Mouse (Mus musculus) heart, embryonic 12.5 days (tissue): ENCODE measurements around the gene Iars. TPM values are rescaled to one million over a fixed set of nuclear protein-coding genes. Genes with fewer than 3 reads are reported as not detected.

Experiments
- ATAC-seq: fragments of 200-750 bp; cut with Nextera tagmentation; 2 replicates; pipeline ENCODE4 v1.8.0; 2017; ENCODE audit warnings: moderate TSS enrichment, moderate library complexity; ENCODE audit not compliant: insufficient number of reproducible peaks, low FRiP score
- H3K27ac ChIP-seq: fragments of 300-500 bp; sonication (generic); 2 replicates; pipeline ENCODE4 v1.5.1; 2016; ENCODE audit warnings: mild to moderate bottlenecking, moderate library complexity; ENCODE audit not compliant: poor library complexity, severe bottlenecking
- H3K27me3 ChIP-seq: fragments of 300-500 bp; sonication (generic); replicated peaks from 2 replicates; pipeline ENCODE4 v1.6.1; 2016; ENCODE audit warnings: mild to moderate bottlenecking, moderate library complexity
- H3K36me3 ChIP-seq: fragments of 300-500 bp; sonication (generic); 2 replicates; pipeline ENCODE4 v1.6.1; 2016; ENCODE audit warnings: mild to moderate bottlenecking, moderate library complexity
- H3K4me1 ChIP-seq: fragments of 300-500 bp; sonication (generic); replicated peaks from 2 replicates; pipeline ENCODE4 v1.6.1; 2016; ENCODE audit warnings: mild to moderate bottlenecking
- H3K4me2 ChIP-seq: fragments of 300-500 bp; sonication (generic); 2 replicates; pipeline ENCODE4 v1.6.1; 2016; ENCODE audit warnings: mild to moderate bottlenecking, moderate library complexity
- H3K4me3 ChIP-seq: fragments of 300-500 bp; sonication (generic); 2 replicates; pipeline ENCODE4 v1.5.1; 2016; ENCODE audit warnings: mild to moderate bottlenecking
- H3K9ac ChIP-seq: fragments of 300-500 bp; sonication (generic); 2 replicates; pipeline ENCODE4 v1.6.1; 2016; ENCODE audit warnings: mild to moderate bottlenecking, moderate library complexity
- H3K9me3 ChIP-seq: fragments of 300-500 bp; sonication (generic); replicated peaks from 2 replicates; pipeline ENCODE4 v1.6.1; 2016; ENCODE audit warnings: mild to moderate bottlenecking, moderate library complexity
- WGBS: fragments of 180-500 bp; shearing (Covaris S2); methylation state at CpG from one replicate; pipeline ENCODE4 v1.1.7; 2016; 5-methylcytosine and 5-hydroxymethylcytosine counted together
- polyA plus RNA-seq: library from polyadenylated mRNA; unstranded; fragments of >200 nt; fragmentation: Nextera tagmentation; extraction: Ambion mirVana; gene quantifications from 2 replicates; pipeline ENCODE4 v1.2.1, GENCODE M21; 2016

Iars gene
- 67.8 and 68.2 TPM in 2 replicates for polyA plus RNA-seq

- Histone ChIP-seq H3K27ac (peak within 1 kb of the TSS; percentile 66), H3K9ac (peak within 1 kb of the TSS; percentile 90), H3K27me3 (no peaks in the 10 kb centered on the region), H3K4me1 (peaks cover 7% of the 10 kb centered on the region), H3K9me3 (no peaks in the 10 kb centered on the region), H3K4me3 (peak within 1 kb of the TSS; percentile 87), H3K4me2 (peak within 1 kb of the TSS; percentile 91), H3K36me3 (peaks cover 21% of the 10 kb centered on the region)
- ATAC-seq, result peak; percentile 100
- 4% methylated on average over 26 of the region's 26 CpGs for WGBS
Measured at GRCm38 (mm10) chr13:49681351-49682232, at the start of gene Iars. Gene Iars, plus strand, starts transcription at chr13:49682100.

GRCm38 (mm10) chr13:49639965-49640364, 41.9 kb upstream of the Iars start:
- no peak overlapping the region for H3K4me3 ChIP-seq
- H3K27ac ChIP-seq, result no peak overlapping the region
- H3K4me1 ChIP-seq, result no peaks in the 10 kb centered on the region; the same call in 1 of the 2 replicates
- no peak for ATAC-seq
- H3K36me3 ChIP-seq, result peaks cover 13% of the 10 kb centered on the region
- H3K27me3 ChIP-seq, result no peaks in the 10 kb centered on the region
- WGBS, result 94% methylated on average over 2 of the region's 2 CpGs
- no peak overlapping the region for H3K9ac ChIP-seq
- H3K4me2 ChIP-seq, result no peak overlapping the region
- no peaks in the 10 kb centered on the region for H3K9me3 ChIP-seq

- H3K27me3 ChIP-seq, result no peaks in the 10 kb centered on the region
- 70% methylated on average over 6 of the region's 6 CpGs for WGBS
- ATAC-seq, result no peak
- no peak overlapping the region for H3K4me3 ChIP-seq
- no peaks in the 10 kb centered on the region for H3K9me3 ChIP-seq
- H3K4me2 ChIP-seq, result no peak overlapping the region
- H3K9ac ChIP-seq, result no peak overlapping the region
- H3K27ac ChIP-seq, result no peak overlapping the region
- peaks cover 9% of the 10 kb centered on the region for H3K36me3 ChIP-seq
- H3K4me1 ChIP-seq, result no peaks in the 10 kb centered on the region; the same call in 1 of the 2 replicates
Measured at GRCm38 (mm10) chr13:49642650-49643049, 39.2 kb upstream of the Iars start.

GRCm38 (mm10) chr13:49643669-49644362, 38.1 kb upstream of the Iars start:
- Histone ChIP-seq H3K4me2 (no peak overlapping the region), H3K27ac (no peak overlapping the region), H3K9me3 (no peaks in the 10 kb centered on the region), H3K36me3 (peaks cover 7% of the 10 kb centered on the region; the same call in 1 of the 2 replicates), H3K4me1 (no peaks in the 10 kb centered on the region; the same call in 1 of the 2 replicates), H3K4me3 (no peak overlapping the region), H3K9ac (no peak overlapping the region), H3K27me3 (no peaks in the 10 kb centered on the region)
- ATAC-seq, result no peak

- H3K4me3 ChIP-seq, result no peak overlapping the region
- no peak for ATAC-seq
- H3K4me2 ChIP-seq, result no peak overlapping the region
- H3K9me3 ChIP-seq, result no peaks in the 10 kb centered on the region
- H3K27ac ChIP-seq, result peak overlapping the region; percentile 44; the same call in 1 of the 2 replicates
- H3K4me1 ChIP-seq, result no peaks in the 10 kb centered on the region; the same call in 1 of the 2 replicates
- H3K9ac ChIP-seq, result no peak overlapping the region
- no peaks in the 10 kb centered on the region for H3K27me3 ChIP-seq
- 68% methylated on average over 2 of the region's 2 CpGs for WGBS
- peaks cover 3% of the 10 kb centered on the region; the same call in 1 of the 2 replicates for H3K36me3 ChIP-seq
Measured at GRCm38 (mm10) chr13:49644731-49645529, 37.0 kb upstream of the Iars start.

GRCm38 (mm10) chr13:49646019-49646418, 35.9 kb upstream of the Iars start:
- Histone ChIP-seq H3K27ac (no peak overlapping the region), H3K27me3 (no peaks in the 10 kb centered on the region)
- WGBS, result 83% methylated on average over 1 of the region's 1 CpGs

GRCm38 (mm10) chr13:49651136-49651535, 30.8 kb upstream of the Iars start:
- ATAC-seq, result no peak
- H3K9ac ChIP-seq, result no peak overlapping the region
- 36% methylated on average over 2 of the region's 2 CpGs for WGBS
- H3K4me2 ChIP-seq, result peak overlapping the region; percentile 33; the same call in 1 of the 2 replicates
- H3K4me1 ChIP-seq, result peaks cover 10% of the 10 kb centered on the region
- H3K27me3 ChIP-seq, result no peaks in the 10 kb centered on the region
- no peak overlapping the region for H3K4me3 ChIP-seq
- H3K27ac ChIP-seq, result no peak overlapping the region
- peaks cover under 1% of the 10 kb centered on the region; the same call in 1 of the 2 replicates for H3K36me3 ChIP-seq
- no peaks in the 10 kb centered on the region for H3K9me3 ChIP-seq

More at GRCm38 (mm10) chr13:49646019-49646418, 35.9 kb upstream of the Iars start:
- Histone ChIP-seq H3K4me2 (no peak overlapping the region), H3K9me3 (no peaks in the 10 kb centered on the region), H3K9ac (no peak overlapping the region), H3K4me1 (no peaks in the 10 kb centered on the region; the same call in 1 of the 2 replicates), H3K36me3 (0 out of 2 replicates have a peak, but pooled peaks cover 2% of the 10 kb centered on the region), H3K4me3 (no peak overlapping the region)
- ATAC-seq, result no peak

GRCm38 (mm10) chr13:49651781-49652351, 30.0 kb upstream of the Iars start:
- Histone ChIP-seq H3K27me3 (no peaks in the 10 kb centered on the region), H3K36me3 (peaks cover 4% of the 10 kb centered on the region), H3K27ac (no peak overlapping the region), H3K4me2 (peak overlapping the region; percentile 94), H3K4me1 (peaks cover 10% of the 10 kb centered on the region), H3K4me3 (peak overlapping the region; percentile 96), H3K9ac (peak overlapping the region; percentile 85), H3K9me3 (no peaks in the 10 kb centered on the region)
- WGBS, result 3% methylated on average over 4 of the region's 4 CpGs
- ATAC-seq, result no peak

- Histone ChIP-seq H3K4me3 (peak within 1 kb of the TSS; percentile 96), H3K9me3 (no peaks in the 10 kb centered on the region), H3K36me3 (peaks cover 6% of the 10 kb centered on the region), H3K4me2 (peak within 1 kb of the TSS; percentile 94), H3K9ac (peak within 1 kb of the TSS; percentile 85), H3K27ac (peak within 1 kb of the TSS; percentile 82), H3K27me3 (no peaks in the 10 kb centered on the region), H3K4me1 (peaks cover 10% of the 10 kb centered on the region)
- WGBS, result under 1% methylated on average over 68 of the region's 68 CpGs
- peak; percentile 100 for ATAC-seq
Measured at GRCm38 (mm10) chr13:49652481-49653179, 29.3 kb upstream of the Iars start, which contains the start of the genes Cenpp and Nol8. Gene Cenpp, minus strand, starts transcription at chr13:49652785. Gene Nol8, plus strand, starts transcription at chr13:49653078.

- Histone ChIP-seq H3K9ac (peak overlapping the region; percentile 84), H3K9me3 (no peaks in the 10 kb centered on the region), H3K27ac (peak overlapping the region; percentile 82), H3K36me3 (peaks cover 6% of the 10 kb centered on the region), H3K27me3 (no peaks in the 10 kb centered on the region), H3K4me1 (peaks cover 10% of the 10 kb centered on the region), H3K4me3 (peak overlapping the region; percentile 96), H3K4me2 (peak overlapping the region; percentile 70)
- WGBS, result 0% methylated on average over 16 of the region's 16 CpGs
- peak; percentile 71 for ATAC-seq
Measured at GRCm38 (mm10) chr13:49653180-49653541, 28.7 kb upstream of the Iars start.
